Mouse (Mus musculus): ENCODE results near the gene Ptpa.

Ptpa gene

DNA sequence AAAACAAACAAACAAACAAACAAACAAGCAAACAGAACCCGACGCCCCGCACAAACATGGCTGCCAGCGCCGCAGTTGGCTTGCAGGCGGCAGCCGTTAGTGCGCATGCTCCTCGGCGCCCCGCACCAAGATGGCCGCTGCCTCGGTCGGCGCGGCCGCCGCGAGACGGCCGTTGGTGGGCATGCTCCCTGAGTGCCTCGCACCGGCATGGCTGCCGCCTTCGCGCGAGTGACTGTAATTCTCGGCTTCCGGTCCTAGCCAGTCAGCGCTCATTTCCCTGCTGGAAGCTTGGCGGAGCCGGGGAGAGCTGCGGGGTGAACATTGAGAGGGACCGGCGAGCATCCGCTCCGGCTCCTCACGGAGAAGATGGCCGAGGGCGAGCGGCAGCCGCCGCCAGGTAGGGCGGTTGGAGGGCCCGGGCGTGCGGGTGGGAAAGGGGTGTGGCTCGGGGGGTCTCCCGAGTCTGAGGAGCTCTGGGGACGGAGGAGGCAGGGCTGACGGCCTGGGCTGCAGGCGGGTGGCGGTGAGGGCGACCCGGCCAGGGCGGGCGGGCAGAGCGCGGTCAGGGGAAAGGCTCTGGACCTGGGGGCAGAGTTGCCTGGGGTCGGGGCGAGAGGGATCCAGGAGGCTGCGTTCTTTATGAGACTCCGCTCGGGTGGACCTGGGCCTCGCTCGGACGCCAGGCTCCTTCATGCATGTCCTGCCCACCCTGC, at the start of gene Ptpa:
Gene Ptpa, plus strand, starts transcription at position 104 of the 713 bp plus-strand sequence.
- DNase-seq, result peak; percentile 94

DNA sequence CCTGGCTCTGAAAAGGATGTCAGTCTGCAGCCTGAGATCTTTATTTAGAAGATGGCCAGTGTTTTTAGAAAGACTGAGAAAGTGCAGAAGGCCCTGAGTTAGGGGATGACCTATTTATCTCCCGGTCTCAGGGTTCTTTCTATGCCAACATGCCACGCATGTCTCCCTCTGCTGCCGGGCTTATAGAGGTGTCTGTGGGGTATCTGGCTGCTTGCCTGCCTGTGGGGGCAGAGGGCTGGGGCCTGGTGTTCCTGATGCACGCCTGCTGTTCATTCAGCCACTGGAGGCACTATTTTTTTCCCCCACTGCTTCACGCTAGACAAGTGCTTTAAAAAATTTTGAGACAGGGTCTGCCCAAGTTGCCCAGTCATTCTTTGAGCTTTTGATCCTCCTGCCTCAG, 49.6 kb upstream of the Ptpa start:
- peak; percentile 50 for DNase-seq

DNA sequence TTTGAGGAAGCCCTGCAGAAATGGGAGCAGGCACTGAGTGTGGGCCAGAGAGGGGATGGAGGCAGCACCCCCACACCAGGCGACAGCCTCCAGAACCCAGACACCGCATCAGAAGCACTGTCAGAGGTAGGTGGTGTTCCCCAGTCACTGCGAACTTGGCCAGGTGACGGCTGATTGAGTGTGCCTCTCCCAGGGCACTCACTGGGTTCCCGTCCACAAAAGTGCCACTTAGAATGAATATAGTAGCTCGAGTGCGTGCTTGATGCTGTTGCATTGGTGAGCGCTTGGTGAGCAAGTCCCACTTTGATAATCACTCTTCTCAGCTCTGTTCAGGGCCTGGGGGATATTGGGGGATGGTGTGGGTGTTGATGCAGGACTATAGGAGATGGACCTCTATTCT, 44.3 kb upstream of the Ptpa start:
- peak; percentile 41 for DNase-seq

DNA sequence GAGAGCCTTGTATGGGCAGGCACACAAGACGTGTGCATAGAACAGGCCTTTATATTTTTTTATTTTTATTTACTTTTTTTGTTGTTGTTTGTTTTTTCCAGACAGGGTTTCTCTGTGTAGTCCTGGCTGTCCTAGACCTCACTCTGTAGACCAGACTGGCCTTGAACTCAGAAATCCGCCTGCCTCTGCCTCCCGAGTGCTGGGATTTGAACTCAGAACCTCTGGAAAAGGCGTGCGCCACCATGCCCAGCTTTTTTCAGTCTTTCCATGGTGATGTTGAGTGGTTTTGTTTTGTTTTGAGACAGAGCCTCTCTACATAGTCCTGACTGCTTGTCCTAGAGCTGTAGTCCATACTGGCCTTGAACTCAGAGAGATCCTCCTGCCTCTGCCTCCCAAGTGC, 43.1 kb upstream of the Ptpa start:
- no peak for DNase-seq

DNA sequence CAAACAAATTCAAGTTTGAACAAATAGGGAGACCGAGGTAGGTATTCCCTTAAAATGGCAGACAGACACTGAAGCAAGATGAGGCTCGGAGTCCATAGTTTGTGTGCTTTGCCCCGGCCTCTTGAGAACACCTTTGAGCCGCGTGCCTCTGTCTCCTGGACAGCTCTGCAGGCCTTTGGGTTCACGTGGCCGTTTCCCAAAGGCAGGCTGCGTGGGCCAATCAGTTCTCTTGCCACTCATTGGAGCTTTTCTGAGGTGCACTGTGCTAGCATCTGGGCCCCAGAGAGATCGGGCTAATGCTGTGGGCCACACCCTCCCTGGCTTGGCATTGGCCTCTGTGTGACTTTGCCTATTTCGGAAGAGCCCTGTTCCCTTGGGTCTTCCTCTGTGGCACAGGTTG, 39.9 kb upstream of the Ptpa start:
- no peak for DNase-seq

DNA sequence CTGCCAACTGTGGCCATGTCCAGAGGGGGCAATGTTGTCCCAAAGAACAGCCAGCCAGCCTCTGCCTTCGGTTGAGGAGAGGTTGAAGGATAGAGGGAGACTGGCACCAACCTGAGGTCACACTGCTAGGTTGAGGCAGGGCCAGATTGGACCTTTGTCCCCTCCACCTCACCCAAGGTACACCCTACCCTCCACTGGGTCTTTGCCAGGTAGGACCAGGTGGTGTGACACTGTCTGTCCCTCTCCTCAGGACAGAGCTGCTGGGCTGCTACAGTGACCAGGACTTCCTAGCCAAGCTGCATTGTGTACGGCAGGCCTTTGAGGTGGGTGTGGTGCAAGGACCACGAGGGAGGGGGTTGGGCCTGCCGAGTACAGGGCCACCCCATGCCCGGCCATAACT, 38.1 kb upstream of the Ptpa start:
- DNase-seq, result no peak

DNA sequence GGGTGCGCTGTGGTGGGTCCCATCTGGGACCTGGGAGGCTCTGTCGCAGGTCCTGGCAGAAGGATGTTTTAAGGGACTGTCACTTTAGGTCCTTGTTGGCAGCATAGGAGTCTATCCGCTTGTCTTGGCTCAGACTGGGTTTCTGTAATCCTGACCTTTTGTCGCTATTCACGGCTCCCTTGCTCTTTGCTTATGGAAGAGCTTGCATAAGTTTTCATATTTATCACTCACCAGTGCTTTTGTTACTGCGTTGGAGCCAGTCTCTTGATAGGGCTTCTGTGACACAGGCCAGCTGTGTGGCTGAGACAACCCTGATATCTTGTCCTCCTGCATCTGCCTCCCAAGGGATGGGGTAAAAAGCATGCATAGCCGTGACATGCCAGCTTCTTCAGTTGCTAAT, 36.5 kb upstream of the Ptpa start:
- DNase-seq, result no peak

DNA sequence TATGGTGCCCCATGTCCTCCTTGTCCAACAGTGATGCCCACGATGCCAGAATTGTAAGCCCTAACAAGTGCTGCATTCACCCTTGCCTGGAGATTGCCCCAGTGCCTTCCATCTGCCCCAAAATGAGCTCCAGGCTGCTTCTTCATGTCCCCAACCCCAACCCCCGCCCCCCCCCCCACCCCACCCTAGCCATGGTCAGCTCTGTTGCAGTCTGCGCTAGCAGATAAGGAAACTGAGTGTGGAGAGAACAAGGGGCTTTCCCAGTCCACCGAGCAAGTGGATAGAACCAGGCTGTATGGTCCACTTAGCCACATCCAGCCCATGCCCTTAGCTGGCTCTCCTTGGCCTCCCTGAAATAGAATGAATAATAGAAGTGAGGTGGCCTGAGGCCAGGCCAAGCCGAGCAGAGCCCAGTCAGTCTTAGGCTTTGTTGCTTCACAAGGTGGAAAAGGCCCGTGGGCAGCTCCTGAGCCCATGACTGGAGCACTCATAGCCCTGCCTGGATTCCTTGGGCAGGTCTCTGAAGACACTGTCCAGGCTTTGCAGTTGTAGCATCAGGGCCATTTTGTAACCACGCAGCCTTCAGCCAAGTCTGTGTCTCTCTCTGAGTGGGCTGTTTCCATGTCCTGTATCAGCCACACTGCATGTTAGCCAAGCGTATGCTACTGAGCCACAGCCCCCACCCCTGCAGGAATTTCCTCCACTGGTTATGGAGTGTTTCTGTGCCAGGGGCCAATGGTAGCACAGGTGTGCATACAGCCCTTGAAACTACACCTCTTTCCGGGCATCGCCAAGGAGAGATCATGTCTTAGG, 35.1 kb upstream of the Ptpa start:
- DNase-seq, result no peak

DNA sequence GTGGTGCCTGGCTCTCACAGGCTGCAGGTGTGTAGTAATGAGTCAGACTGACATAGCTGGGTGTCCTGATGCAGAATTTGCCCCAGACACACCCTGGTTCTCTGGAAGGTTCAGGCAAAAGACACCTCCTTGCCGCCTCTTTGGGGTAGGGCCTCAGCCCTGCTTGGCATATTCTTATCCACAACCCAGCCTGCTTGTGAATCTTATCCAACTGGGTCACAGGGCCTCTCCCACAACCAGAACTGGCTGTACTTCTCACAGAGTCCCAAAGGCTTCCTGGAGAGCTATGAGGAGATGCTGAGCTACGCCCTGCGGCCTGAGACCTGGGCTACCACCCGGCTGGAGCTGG, 34.5 kb upstream of the Ptpa start:
- no peak for DNase-seq

DNA sequence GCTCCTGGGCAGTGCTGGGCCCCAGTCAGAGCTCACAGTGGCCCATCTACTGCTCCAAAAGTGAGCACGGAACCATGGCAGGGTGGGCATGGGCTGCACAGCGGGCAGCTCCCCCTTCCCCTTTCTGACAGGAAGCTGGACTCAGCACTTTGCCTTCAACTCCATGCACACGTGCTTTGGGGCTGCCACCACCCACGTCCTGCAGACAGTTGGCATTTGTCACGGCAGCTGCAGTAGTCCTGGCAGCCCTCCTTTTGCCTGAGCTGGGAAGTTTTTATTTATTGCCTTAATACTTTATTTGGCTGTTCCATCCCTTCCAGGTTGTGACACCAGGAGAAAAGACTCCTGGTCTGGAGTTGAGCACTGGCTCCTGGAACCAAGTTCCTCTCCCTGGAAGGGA, 31.0 kb upstream of the Ptpa start:
- DNase-seq, result no peak

DNA sequence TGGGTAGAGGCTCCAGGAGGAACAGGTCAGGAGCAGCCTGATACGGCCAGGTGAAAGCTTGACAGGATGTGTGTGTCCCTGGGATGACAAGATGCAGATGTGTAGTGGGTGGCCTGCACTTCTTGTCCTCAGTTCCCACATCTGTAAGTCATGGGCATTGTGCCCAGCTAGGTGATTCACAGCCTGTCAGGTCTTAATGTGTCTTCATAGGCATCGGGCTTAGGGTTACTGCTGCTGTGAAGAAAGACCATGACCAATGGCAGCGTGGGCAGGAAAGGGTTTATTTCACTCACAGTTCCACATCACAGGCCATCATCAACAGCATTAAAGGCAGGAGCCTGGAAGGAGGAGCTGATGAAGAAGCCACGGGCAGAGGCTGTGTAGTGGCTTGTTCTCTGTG, 30.2 kb upstream of the Ptpa start:
- DNase-seq, result no peak

DNA sequence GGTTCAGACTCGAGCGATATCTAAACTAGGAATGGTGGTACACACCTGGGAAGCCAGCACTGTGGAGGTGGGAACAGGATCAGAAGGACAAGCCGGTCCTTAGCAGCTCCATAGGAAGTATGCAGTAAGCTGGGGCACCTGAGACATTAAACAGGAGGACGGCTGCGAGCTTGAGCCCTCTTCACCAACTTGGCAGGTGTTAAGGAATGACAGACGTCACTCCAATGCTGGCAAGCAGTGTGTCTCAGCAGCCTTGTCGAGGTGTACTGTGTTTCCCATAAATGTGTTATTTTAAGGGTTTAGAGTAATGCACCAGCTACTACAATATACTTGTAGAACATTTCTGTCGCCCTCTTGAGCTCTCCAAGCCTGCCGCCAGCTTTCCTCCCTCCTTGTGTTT, 28.9 kb upstream of the Ptpa start:
- no peak for DNase-seq

DNA sequence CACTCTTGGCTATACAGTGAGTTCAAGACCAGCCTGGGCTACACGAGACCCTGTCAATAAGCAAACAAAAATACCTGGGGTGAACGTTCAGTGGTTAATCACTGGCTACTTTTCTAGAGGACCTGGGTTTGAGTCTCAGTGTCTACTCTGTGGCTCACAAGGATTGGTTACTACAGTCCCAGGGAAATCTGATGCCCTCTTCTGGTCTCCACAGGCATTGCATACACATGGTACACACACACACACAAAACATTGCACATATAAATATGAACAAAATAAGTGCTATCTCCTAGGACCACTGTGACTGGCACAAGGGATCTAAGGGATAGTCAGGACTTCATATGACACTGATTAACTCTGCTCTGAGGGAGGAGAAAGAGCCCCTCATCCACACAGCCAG, 26.8 kb upstream of the Ptpa start:
- no peak for DNase-seq

DNA sequence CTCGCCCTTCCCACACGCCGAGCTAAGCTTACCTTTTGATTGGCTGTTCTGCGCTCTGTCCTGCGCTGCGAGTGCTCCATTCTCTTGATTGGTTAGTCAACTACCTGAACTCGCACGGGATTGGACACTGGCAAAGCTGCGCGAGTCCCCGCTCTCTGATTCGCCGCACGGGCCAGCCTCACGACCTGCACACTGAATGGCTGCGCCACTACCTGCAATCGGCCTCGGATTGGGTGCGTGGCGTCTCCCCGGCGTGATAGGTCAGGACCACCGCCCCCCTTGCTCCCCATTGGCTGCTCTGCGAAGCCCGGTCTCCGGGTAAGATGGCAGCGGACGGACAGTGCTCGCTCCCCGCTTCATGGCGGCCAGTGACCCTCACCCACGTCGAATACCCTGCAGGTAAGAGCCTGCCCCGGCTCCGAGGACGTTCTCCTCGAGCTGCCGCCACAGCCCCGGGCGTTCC, 23.7 kb upstream of the Ptpa start, which contains the start of gene Dolpp1:
Gene Dolpp1, plus strand, starts transcription at position 141 of the 463 bp plus-strand sequence.
- peak; percentile 94 for DNase-seq

DNA sequence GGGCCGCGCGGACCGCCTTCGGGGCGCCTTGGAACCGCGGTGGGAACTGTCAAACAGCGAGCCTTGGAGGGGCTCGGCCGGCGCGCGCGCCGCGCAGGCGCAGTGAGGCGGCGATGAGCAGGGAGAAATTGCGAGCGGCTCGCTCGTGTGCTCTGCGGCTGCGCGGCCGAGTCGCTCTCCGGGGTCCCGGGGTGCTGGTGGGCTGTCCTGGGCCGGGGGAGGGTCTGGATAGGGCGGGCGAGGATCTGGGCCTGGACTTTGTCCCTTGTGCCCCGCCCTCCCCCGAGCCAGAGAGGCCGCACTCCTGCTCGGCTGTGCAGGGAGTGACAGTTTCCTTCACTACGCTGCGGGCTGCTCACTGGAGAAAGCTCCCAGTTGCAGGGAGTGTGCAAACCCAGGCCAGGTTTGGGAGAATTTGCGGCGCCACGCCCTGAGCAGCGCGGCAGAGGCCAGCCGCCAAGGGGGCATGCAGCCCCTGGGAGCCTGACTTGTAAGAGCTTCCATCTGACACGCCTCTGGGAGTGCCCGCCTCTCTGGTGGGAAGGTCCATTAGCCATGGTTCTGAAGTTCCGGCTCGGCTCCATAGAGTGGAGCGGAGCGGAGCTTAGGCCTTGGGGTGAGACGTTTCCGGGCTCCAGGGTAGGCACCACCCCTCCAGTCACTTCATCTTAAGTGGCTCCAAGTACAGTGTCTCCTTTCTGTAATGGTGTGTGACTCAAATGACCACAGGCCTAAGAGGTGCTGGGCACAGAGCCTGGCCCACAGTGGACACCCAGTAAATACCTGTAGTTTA, 23.1 kb upstream of the Ptpa start:
- DNase-seq, result peak; percentile 77

DNA sequence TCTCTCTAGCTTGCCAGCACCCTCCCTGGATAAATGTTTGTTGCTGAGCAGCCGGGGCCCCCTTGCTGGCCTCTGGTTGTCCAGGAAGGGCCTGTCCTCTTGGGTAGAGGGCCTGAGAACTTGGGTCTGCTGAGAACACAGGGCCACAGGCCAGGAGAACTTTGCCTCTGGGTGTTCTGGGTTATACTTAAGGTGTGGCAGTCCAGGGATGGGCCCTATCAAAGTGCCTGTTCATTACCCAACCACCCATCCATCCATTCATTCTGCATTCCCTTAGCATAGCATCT, 22.5 kb upstream of the Ptpa start:
- no peak for DNase-seq

DNA sequence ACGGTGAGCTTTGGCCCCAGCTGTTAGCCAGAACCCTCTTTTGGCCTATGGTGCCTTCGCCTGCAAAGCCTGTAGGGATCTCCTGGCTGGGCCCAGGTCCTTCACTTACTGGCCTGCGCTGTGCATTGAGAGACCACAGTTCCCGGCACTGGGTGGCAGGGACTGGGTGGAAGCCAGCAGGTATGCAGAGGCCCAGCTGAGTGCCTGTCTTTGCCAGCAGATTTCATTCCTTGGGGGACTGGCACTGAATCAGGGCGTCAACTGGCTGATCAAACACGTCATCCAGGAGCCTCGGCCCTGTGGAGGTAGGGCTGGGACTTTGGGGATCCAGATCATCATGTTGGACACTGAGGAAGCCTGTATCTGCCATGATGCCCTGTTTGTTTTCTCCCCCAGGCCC, 20.1 kb upstream of the Ptpa start:
- DNase-seq, result no peak

DNA sequence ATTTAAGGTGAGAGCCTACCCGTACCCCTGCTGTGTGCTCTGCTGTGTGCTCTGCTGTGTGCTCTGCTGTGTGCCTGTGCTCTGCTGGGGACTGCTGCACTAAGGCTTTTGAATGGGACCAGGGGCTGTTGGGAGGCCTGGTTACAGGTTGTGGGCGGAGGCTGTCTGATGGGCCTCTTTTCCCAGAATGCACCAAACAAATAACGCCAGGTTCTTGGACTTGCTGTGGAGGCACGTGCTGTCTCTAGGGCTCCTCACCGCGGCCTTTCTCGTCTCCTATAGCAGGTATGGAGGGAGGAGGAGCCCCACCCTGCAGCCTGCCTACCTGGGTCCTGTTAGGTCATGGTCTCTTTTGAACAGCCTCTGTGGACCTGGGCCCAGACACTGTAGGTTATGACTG, 19.6 kb upstream of the Ptpa start:
- no peak for DNase-seq

DNA sequence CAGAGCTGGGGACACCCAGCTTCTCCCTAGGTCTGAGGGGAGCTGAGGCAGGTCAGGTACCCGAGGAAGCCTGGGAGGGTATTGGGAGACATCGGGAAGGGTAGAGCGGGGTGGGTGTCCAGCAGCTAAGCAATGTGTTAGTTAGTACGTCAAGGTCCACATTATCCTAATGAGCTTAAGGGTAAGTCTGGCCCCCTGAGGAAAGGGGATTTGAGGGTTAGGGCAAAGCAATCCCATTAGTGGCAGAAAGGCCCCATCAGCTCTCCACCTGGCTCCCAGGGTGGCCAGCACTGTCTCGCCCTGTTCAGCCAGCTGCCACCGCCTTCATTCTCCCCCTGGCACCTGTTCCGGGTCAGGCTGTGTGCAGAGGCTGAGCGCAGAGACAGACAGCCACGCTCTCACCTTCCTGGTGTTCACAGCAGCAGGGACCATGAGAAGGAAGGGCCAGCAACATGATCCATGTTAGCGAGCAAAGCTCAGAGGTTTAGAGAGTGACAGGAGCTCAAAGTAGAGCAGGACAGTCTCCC, 17.8 kb upstream of the Ptpa start:
- DNase-seq, result no peak

DNA sequence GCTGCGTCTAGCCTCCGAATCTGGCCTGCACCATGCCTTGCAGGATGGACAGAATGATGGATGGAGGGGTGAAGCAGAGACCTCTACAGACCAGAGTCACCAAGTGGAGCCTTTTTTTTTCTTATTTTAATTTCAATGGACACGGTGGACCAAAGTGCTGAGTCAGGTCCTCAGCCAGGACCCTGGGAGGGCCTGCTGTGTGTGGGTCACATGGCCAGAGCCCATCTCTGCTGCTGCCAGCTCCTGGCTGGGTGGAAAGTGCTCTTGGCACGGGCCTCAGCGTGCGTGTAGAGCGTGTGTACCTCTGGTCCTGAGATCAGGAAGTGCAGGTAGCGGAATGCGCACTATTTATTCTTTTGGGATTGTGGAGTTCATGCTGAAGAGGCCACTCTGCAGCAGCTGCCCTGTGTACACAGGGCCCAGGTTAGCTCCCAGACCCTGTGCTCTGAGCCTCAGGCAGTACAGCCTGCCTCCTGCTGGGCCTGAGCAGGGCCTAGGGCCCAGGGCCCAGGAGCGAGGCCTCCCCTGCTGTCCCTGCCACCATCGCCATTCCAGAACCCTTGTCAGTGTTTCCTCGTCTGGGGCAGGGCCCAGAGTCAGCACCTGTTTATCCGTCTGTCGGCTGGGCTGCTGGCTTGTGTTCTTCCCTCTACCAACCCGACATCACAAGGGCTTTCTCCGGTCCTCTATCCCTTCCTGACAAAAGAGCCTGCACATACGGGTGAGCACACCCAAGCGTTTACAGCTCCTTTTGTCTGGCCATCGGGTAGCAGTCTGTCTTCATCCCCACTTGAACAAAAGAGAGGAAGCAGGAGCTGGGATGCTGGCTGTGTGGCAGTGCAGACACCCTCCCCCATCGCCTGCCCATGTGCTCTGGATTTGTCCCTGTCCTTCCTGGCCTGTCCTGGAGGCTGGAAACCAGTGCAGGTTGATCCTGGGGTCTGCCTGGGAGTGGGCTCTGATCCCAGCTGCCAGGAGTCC, 16.4 kb upstream of the Ptpa start:
- peak; percentile 53 for DNase-seq

DNA sequence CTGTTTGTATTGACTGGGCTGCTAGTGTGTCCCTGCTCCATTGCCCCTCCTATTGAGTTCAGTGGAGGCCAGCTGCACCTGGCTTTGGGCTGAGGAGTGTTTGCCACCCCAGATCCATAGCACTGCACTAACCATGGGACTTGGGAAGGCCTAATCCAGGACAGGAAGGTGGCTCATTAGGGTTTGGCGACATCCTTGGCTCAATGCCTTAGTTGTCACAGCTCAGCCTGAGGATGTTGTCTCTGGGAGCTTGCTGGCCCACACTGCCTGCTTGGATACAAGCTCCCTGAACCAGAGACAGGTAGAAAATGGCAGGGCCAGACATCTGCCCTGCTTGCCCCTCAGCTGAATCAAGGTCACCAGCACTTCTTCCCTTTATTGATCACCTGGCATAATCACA, 14.3 kb upstream of the Ptpa start:
- no peak for DNase-seq

DNA sequence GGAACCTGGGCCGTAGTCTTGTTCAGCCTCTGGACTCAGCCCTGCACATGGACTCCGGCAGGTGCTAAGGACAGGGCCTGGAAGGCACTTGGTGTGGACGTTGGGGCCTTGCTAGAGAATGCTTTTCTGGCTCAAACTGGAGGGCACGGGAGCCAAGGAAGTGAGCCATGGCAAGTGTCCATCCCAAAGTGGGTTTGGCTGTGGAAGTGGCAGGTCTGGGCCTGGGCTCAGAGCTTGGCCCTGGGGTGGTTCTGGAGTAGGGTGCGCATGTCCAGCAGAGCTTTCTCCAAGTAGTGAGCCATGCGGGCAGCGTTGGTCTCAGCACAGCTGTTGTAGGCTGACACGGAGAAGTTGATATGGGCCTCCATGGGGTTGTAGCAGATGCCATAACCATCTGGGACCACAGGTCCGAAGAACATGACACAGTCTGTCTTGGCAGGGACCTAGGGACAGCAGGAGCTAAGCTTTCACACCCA, 13.4 kb upstream of the Ptpa start:
- DNase-seq, result no peak

Data from lung, postnatal 14 days (tissue).